In genomic region chr11:78852529-78852928, GRCm38 (mm10) we compare ENCODE assay signal across 13 mouse cellular contexts.
"Had no signal": no experiment of that assay in that cellular context is flagged by ENCODE, and none has a peak within 500 bp of the region (broad histone marks: within the 10 kb centered on the region; RNA-seq: fewer than 3 reads in every experiment).

No protein-coding gene starts in this region.

- H3K27ac ChIP-seq: liver, embryonic 12.5 days; liver, embryonic 14.5 days; midbrain, embryonic 12.5 days; neural tube, embryonic 13.5 days; neural tube, embryonic 15.5 days had no signal

- DNase-seq: lung, adult 18-20 months; lung, embryonic 14.5 days; lung, postnatal 10 days; lung, postnatal 4 days; midbrain, embryonic 14.5 days; right cerebral cortex, postnatal 14 days had no signal

- H3K4me3 ChIP-seq: liver, embryonic 12.5 days; midbrain, embryonic 10.5 days; midbrain, embryonic 12.5 days; myocyte; neural tube, embryonic 13.5 days; neural tube, embryonic 15.5 days had no signal

- H3K36me3 ChIP-seq: liver, embryonic 12.5 days; midbrain, embryonic 10.5 days; midbrain, embryonic 12.5 days; neural tube, embryonic 13.5 days; neural tube, embryonic 15.5 days had no signal

- H3K27me3 ChIP-seq: liver, embryonic 12.5 days; midbrain, embryonic 12.5 days; neural tube, embryonic 13.5 days; neural tube, embryonic 15.5 days had no signal
